Mouse (Mus musculus) intestine, postnatal 0 days (tissue): Measurements from ENCODE around the gene Avpi1. TPM values are rescaled to one million over a fixed set of nuclear protein-coding genes. Genes with fewer than 3 reads are reported as not detected.

Source experiments
- ATAC-seq: fragments of 200-750 bp; cut with Nextera tagmentation; 2 replicates; pipeline ENCODE4 v1.8.0; 2017; ENCODE audit warnings: mild to moderate bottlenecking, moderate TSS enrichment, moderate library complexity
- H3K27ac ChIP-seq: fragments of 300-500 bp; sonication (generic); 2 replicates; pipeline ENCODE4 v1.5.1; 2014; ENCODE audit warnings: mild to moderate bottlenecking, low read depth, low read length, moderate library complexity
- H3K27me3 ChIP-seq: fragments of 300-500 bp; sonication (generic); replicated peaks from 2 replicates; pipeline ENCODE4 v1.6.1; 2014; ENCODE audit warnings: low read length, mixed read lengths; ENCODE audit not compliant: control insufficient read depth, insufficient read depth
- H3K36me3 ChIP-seq: fragments of 300-500 bp; sonication (generic); 2 replicates; pipeline ENCODE4 v1.6.1; 2014; ENCODE audit warnings: mild to moderate bottlenecking, moderate library complexity; ENCODE audit not compliant: control insufficient read depth, insufficient read depth
- H3K4me1 ChIP-seq: fragments of 300-500 bp; sonication (generic); replicated peaks from 2 replicates; pipeline ENCODE4 v1.6.1; 2014; ENCODE audit warnings: antibody characterized with exemption, low read length, mixed read lengths; ENCODE audit not compliant: control insufficient read depth, insufficient read depth
- H3K4me2 ChIP-seq: fragments of 300-500 bp; sonication (generic); replicated peaks from 2 replicates; pipeline ENCODE4 v1.6.1; 2014; ENCODE audit warnings: low read depth, mild to moderate bottlenecking, moderate library complexity
- H3K4me3 ChIP-seq: fragments of 300-500 bp; sonication (generic); 2 replicates; pipeline ENCODE4 v1.5.1; 2014; ENCODE audit warnings: low read depth, low read length
- H3K9ac ChIP-seq: fragments of 300-500 bp; sonication (generic); 2 replicates; pipeline ENCODE4 v1.6.1; 2014; ENCODE audit warnings: mild to moderate bottlenecking, low read depth, low read length
- H3K9me3 ChIP-seq: fragments of 300-500 bp; sonication (generic); 2 replicates; pipeline ENCODE4 v1.6.1; 2016; ENCODE audit warnings: mixed run types; ENCODE audit not compliant: control insufficient read depth
- CTCF ChIP-seq: sonication (generic); IDR thresholded peaks from 2 replicates; pipeline ENCODE4 v1.5.1; 2016; ENCODE audit warnings: low read depth, mild to moderate bottlenecking, control low read depth, antibody characterized with exemption, moderate library complexity
- WGBS: fragments of 180-500 bp; shearing (Covaris S2); extraction: QIAGEN DNeasy Blood & Tissue Kit; methylation state at CpG from one replicate; pipeline ENCODE4 v1.1.7; 2014; 5-methylcytosine and 5-hydroxymethylcytosine counted together
- polyA plus RNA-seq: library from polyadenylated mRNA; unstranded; fragments of >200 nt; fragmentation: Nextera tagmentation; extraction: Ambion mirVana; gene quantifications from 2 replicates; pipeline ENCODE4 v1.2.1, GENCODE M21; 2015

Avpi1 gene
- polyA plus RNA-seq, 1 experiment from 2014 or later = 39.8 TPM

DNA sequence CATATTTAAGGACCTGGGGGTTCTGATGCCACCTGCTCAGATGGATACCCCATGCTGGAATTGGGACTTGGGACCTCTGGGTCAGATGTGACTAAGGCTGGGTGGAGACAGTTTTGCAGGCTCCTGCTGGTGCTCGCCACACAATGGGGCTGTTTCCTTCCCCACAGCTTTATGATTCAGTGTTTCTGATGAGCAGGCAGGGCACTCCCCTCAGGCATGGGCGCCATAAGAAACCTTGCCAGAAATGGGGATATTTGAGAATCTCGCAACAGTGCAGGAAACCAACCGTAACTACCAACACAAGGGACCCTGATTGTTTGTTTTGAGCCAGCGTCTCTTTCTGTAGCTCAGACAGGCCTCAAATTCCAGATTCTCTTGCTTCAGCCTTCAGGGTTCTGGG lies 2.2 kb upstream of the Avpi1 start:
- H3K9ac ChIP-seq = no peak overlapping the region
- H3K9me3 ChIP-seq = no peaks in the 10 kb centered on the region
- H3K4me3 ChIP-seq = no peak overlapping the region
- 58% methylated on average over 5 of the region's 5 CpGs for WGBS
- H3K4me2 ChIP-seq = no peak overlapping the region
- H3K36me3 ChIP-seq = no peaks in the 10 kb centered on the region
- 0 out of 2 replicates have a peak, but pooled peaks cover 3% of the 10 kb centered on the region for H3K4me1 ChIP-seq
- no peaks in the 10 kb centered on the region for H3K27me3 ChIP-seq
- ATAC-seq = no peak
- no peak for TF ChIP-seq CTCF
- no peak overlapping the region for H3K27ac ChIP-seq

DNA sequence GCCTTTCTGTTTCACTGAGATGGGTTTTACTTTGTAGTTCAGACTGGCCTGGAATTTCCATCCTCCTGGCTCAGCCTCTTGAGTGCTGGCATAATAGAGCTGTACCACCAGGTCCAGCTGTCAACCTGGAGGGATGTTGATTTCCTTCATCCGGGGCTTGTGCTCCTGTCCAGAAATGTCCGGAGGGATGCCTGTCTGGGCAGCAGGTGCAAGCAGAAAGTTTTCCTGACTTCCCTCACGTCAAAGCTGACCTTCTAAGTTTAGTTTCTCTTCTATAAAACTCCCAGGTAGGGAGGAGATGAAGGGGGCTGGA lies 1.4 kb upstream of the Avpi1 start:
- no peak for TF ChIP-seq CTCF
- Histone ChIP-seq H3K27me3 (no peaks in the 10 kb centered on the region), H3K4me2 (no peak overlapping the region), H3K9me3 (no peaks in the 10 kb centered on the region), H3K36me3 (no peaks in the 10 kb centered on the region; the same call in 1 of the 2 replicates), H3K4me1 (0 out of 2 replicates have a peak, but pooled peaks cover 3% of the 10 kb centered on the region), H3K9ac (no peak overlapping the region), H3K27ac (no peak overlapping the region), H3K4me3 (no peak overlapping the region)
- no peak for ATAC-seq
- WGBS = 76% methylated on average over 3 of the region's 3 CpGs

GRCm38 (mm10) chr19:42129509-42130293 lies 842 bp upstream of the Avpi1 start:
- Histone ChIP-seq H3K9me3 (no peaks in the 10 kb centered on the region), H3K9ac (no peak overlapping the region), H3K27me3 (no peaks in the 10 kb centered on the region), H3K4me3 (peak overlapping the region; percentile 58), H3K27ac (peak overlapping the region; percentile 74), H3K4me2 (peak overlapping the region; percentile 90), H3K4me1 (0 out of 2 replicates have a peak, but pooled peaks cover 3% of the 10 kb centered on the region), H3K36me3 (peaks cover 5% of the 10 kb centered on the region)
- ATAC-seq = peak; percentile 13
- WGBS = 48% methylated on average over 14 of the region's 14 CpGs
- no peak for TF ChIP-seq CTCF

- Histone ChIP-seq H3K36me3 (peaks cover 16% of the 10 kb centered on the region), H3K4me1 (0 out of 2 replicates have a peak, but pooled peaks cover 3% of the 10 kb centered on the region), H3K4me2 (peak overlapping the region; percentile 90), H3K4me3 (peak overlapping the region; percentile 58), H3K9ac (peak overlapping the region; percentile 79), H3K27ac (peak overlapping the region; percentile 70), H3K27me3 (no peaks in the 10 kb centered on the region), H3K9me3 (no peaks in the 10 kb centered on the region)
- peak; percentile 0; the same call in 1 of the 2 replicates for ATAC-seq
- TF ChIP-seq CTCF = no peak
- WGBS = 4% methylated on average over 23 of the region's 23 CpGs
These were observed 663 bp downstream of the Avpi1 start for GRCm38 (mm10) chr19:42128052-42128740.

- WGBS = 52% methylated on average over 5 of the region's 5 CpGs
- Histone ChIP-seq H3K36me3 (peaks cover 27% of the 10 kb centered on the region), H3K27ac (no peak overlapping the region), H3K27me3 (no peaks in the 10 kb centered on the region), H3K4me1 (0 out of 2 replicates have a peak, but pooled peaks cover 3% of the 10 kb centered on the region), H3K9me3 (no peaks in the 10 kb centered on the region), H3K4me2 (peak overlapping the region; percentile 43), H3K9ac (no peak overlapping the region), H3K4me3 (no peak overlapping the region)
- no peak for TF ChIP-seq CTCF
- ATAC-seq = no peak
These were observed 1.8 kb downstream of the Avpi1 start for GRCm38 (mm10) chr19:42127024-42127423.

DNA sequence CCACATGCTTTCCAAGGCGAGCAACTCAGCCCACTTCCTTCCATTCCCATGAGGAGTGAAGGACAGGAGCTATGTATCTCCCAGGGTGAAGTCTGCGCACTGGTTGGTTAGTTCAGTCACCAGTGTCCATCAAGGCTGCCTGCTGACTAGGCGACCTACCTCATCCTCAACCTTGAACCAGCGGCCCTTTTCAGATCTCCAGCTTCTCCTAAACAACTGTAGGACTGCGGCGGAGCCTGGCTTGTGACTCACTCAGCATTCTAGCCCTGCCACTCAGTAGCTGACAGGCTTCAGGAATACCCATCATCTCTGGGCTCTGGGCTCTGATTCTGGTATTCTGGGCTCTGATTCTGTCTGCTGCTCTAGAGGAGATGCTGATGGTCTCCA lies 2.6 kb downstream of the Avpi1 start:
- Histone ChIP-seq H3K27ac (no peak overlapping the region), H3K9me3 (no peaks in the 10 kb centered on the region), H3K4me3 (no peak overlapping the region), H3K9ac (no peak overlapping the region; the same call in 1 of the 2 replicates), H3K4me1 (0 out of 2 replicates have a peak, but pooled peaks cover 3% of the 10 kb centered on the region), H3K4me2 (peak overlapping the region; percentile 43; the same call in 1 of the 2 replicates), H3K36me3 (peaks cover 34% of the 10 kb centered on the region), H3K27me3 (no peaks in the 10 kb centered on the region)
- 81% methylated on average over 6 of the region's 6 CpGs for WGBS
- TF ChIP-seq CTCF = no peak
- ATAC-seq = no peak
